Mouse (Mus musculus) heart, embryonic 12.5 days (tissue): Measurements from ENCODE around the gene Fus. TPM values are rescaled to one million over a fixed set of nuclear protein-coding genes. Genes with fewer than 3 reads are reported as not detected.
A peak's percentile ranks its signal among the peaks of the same experiment; 100 is the strongest.

Experiments used
- ATAC-seq: fragments of 200-750 bp; cut with Nextera tagmentation; 2 replicates; pipeline ENCODE4 v1.8.0; 2017; ENCODE audit warnings: moderate TSS enrichment, moderate library complexity; ENCODE audit not compliant: insufficient number of reproducible peaks, low FRiP score
- H3K27ac ChIP-seq: fragments of 300-500 bp; sonication (generic); 2 replicates; pipeline ENCODE4 v1.5.1; 2016; ENCODE audit warnings: mild to moderate bottlenecking, moderate library complexity; ENCODE audit not compliant: poor library complexity, severe bottlenecking
- H3K27me3 ChIP-seq: fragments of 300-500 bp; sonication (generic); replicated peaks from 2 replicates; pipeline ENCODE4 v1.6.1; 2016; ENCODE audit warnings: mild to moderate bottlenecking, moderate library complexity
- H3K36me3 ChIP-seq: fragments of 300-500 bp; sonication (generic); 2 replicates; pipeline ENCODE4 v1.6.1; 2016; ENCODE audit warnings: mild to moderate bottlenecking, moderate library complexity
- H3K4me1 ChIP-seq: fragments of 300-500 bp; sonication (generic); replicated peaks from 2 replicates; pipeline ENCODE4 v1.6.1; 2016; ENCODE audit warnings: mild to moderate bottlenecking
- H3K4me2 ChIP-seq: fragments of 300-500 bp; sonication (generic); 2 replicates; pipeline ENCODE4 v1.6.1; 2016; ENCODE audit warnings: mild to moderate bottlenecking, moderate library complexity
- H3K4me3 ChIP-seq: fragments of 300-500 bp; sonication (generic); 2 replicates; pipeline ENCODE4 v1.5.1; 2016; ENCODE audit warnings: mild to moderate bottlenecking
- H3K9ac ChIP-seq: fragments of 300-500 bp; sonication (generic); 2 replicates; pipeline ENCODE4 v1.6.1; 2016; ENCODE audit warnings: mild to moderate bottlenecking, moderate library complexity
- H3K9me3 ChIP-seq: fragments of 300-500 bp; sonication (generic); replicated peaks from 2 replicates; pipeline ENCODE4 v1.6.1; 2016; ENCODE audit warnings: mild to moderate bottlenecking, moderate library complexity
- WGBS: fragments of 180-500 bp; shearing (Covaris S2); methylation state at CpG from one replicate; pipeline ENCODE4 v1.1.7; 2016; 5-methylcytosine and 5-hydroxymethylcytosine counted together
- polyA plus RNA-seq: library from polyadenylated mRNA; unstranded; fragments of >200 nt; fragmentation: Nextera tagmentation; extraction: Ambion mirVana; gene quantifications from 2 replicates; pipeline ENCODE4 v1.2.1, GENCODE M21; 2016

The Fus gene
- polyA plus RNA-seq, 1 experiment from 2014 or later, result 335 TPM

DNA sequence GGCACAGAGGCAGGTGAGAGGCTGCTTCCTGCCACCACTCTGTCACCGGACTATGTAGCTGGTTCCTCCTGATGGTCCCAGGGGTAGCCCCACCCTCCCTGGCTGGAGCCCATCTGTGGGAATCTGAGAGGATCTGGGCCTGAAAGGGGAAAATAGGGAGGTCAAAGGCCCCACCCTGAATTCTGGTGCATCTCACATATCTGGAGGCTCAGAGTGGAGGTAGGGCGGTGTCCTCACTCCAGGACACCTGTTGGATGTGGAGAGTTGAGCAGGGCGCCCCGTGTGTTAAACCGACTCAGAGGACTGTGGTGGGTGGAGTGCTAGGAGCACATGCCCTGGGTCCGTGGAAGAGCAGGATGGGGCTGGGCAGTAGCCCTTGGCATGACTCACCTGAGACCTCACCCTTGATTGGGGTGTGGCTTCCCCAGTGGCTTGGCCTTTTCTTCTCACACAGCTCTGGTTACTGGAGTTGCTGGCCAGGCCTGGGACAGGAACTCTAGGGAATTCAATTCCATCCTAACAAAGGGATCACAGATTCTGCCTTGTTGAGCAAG lies 20.7 kb upstream of the Fus start, which contains the start of gene Prss36:
Gene Prss36, minus strand, starts transcription at position 256 of the 554 bp plus-strand sequence.
- Histone ChIP-seq H3K27ac (no peak within 1 kb of the TSS), H3K36me3 (no peaks in the 10 kb centered on the region), H3K4me3 (no peak within 1 kb of the TSS), H3K9ac (no peak within 1 kb of the TSS), H3K27me3 (peaks cover 42% of the 10 kb centered on the region), H3K4me2 (no peak within 1 kb of the TSS), H3K9me3 (no peaks in the 10 kb centered on the region), H3K4me1 (peaks cover 8% of the 10 kb centered on the region; the same call in 1 of the 2 replicates)
- no peak for ATAC-seq
- WGBS, result 71% methylated on average over 6 of the region's 6 CpGs

DNA sequence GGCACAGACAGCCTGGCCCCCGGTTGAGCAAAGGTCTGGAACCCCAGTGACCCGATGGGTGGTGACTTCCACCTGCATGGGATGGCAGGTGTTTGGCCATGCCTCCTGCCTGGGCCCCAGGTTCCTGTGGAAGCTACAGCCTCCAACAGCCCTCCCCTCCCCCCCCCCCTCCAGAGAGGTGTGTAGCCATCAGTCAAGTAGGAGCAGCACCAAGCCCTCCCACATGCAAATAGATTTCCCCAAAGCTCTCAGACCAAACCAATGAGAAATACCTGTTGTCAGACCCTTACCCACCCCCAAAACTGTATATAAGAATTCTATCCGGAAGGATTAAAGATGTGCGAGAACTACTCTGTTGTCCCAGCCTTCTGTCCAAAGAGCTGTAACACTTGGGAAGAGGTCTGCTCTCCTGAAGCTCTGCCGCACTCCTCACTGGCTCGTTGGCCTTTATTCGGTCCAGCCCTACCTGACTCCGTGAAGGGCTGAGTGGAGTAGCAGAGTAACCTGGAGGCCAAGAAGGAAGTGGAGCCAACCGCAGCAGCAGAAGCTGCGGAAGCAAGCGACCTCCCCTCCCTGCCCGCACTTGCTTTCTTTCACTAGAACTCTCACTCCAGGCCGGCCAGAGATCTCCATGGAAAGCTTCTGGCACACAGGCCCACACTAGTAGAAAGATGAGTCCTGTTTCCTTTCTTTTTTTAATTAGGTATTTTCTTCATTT lies 14.2 kb upstream of the Fus start:
- Histone ChIP-seq H3K27me3 (peaks cover 6% of the 10 kb centered on the region; the same call in 1 of the 2 replicates), H3K4me1 (no peaks in the 10 kb centered on the region), H3K36me3 (no peaks in the 10 kb centered on the region), H3K9me3 (no peaks in the 10 kb centered on the region), H3K9ac (no peak overlapping the region), H3K4me2 (no peak overlapping the region), H3K4me3 (no peak overlapping the region), H3K27ac (no peak overlapping the region)
- ATAC-seq, result no peak
- WGBS, result 27% methylated on average over 13 of the region's 13 CpGs

- no peak overlapping the region for H3K4me2 ChIP-seq
- no peak overlapping the region for H3K4me3 ChIP-seq
- no peak overlapping the region for H3K27ac ChIP-seq
- ATAC-seq, result no peak
- H3K36me3 ChIP-seq, result no peaks in the 10 kb centered on the region
- 54% methylated on average over 5 of the region's 5 CpGs for WGBS
- H3K4me1 ChIP-seq, result no peaks in the 10 kb centered on the region
- 0 out of 2 replicates have a peak, but pooled peaks cover 5% of the 10 kb centered on the region for H3K9me3 ChIP-seq
- H3K27me3 ChIP-seq, result 0 out of 2 replicates have a peak, but pooled peaks cover 3% of the 10 kb centered on the region
- H3K9ac ChIP-seq, result no peak overlapping the region
Observed at GRCm38 (mm10) chr7:127959364-127959763, 7.9 kb upstream of the Fus start.

GRCm38 (mm10) chr7:127966371-127966918 lies 812 bp upstream of the Fus start:
- ATAC-seq, result no peak
- Histone ChIP-seq H3K36me3 (peaks cover 21% of the 10 kb centered on the region), H3K27me3 (no peaks in the 10 kb centered on the region), H3K27ac (peak overlapping the region; percentile 97), H3K4me3 (peak overlapping the region; percentile 93), H3K4me1 (peaks cover 17% of the 10 kb centered on the region), H3K4me2 (peak overlapping the region; percentile 87), H3K9ac (peak overlapping the region; percentile 99), H3K9me3 (no peaks in the 10 kb centered on the region)
- 13% methylated on average over 10 of the region's 10 CpGs for WGBS

- peaks cover 20% of the 10 kb centered on the region for H3K4me1 ChIP-seq
- WGBS, result under 1% methylated on average over 28 of the region's 42 CpGs
- H3K27me3 ChIP-seq, result no peaks in the 10 kb centered on the region
- H3K9ac ChIP-seq, result peak overlapping the region; percentile 99
- H3K4me3 ChIP-seq, result peak overlapping the region; percentile 93
- H3K27ac ChIP-seq, result peak overlapping the region; percentile 97
- H3K36me3 ChIP-seq, result peaks cover 37% of the 10 kb centered on the region
- peak; percentile 63; the same call in 1 of the 2 replicates for ATAC-seq
- no peaks in the 10 kb centered on the region for H3K9me3 ChIP-seq
- H3K4me2 ChIP-seq, result peak overlapping the region; percentile 87
Observed at GRCm38 (mm10) chr7:127967922-127968828, 918 bp downstream of the Fus start.

DNA sequence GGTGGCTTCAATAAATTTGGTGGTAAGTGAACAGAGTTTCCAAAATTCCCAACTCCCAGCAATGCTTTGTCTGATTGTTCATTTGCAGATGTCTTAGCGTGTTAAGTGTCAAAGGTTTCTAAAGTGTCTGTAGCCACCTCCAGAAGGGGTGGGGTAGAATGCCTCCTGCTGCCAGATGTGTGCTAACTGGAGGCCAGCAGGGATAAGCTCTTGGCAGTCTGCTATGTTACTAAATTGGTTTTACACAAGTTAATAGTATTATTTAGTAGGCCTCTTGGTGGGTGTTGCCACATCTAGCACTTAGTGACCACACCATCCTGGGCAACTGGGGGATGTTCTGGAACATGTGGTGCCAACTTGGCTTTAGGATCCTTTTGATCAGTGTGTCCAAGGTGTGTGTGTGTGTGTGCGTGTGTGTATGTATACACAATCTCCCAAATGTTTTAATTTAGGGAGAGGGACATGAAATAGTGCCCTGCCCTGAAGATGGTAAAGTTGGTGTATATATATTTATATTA lies 7.2 kb downstream of the Fus start:
- WGBS, result 92% methylated on average over 2 of the region's 2 CpGs
- Histone ChIP-seq H3K4me1 (0 out of 2 replicates have a peak, but pooled peaks cover 8% of the 10 kb centered on the region), H3K27me3 (no peaks in the 10 kb centered on the region), H3K9ac (no peak overlapping the region), H3K9me3 (no peaks in the 10 kb centered on the region), H3K4me3 (no peak overlapping the region), H3K36me3 (peaks cover 93% of the 10 kb centered on the region), H3K4me2 (no peak overlapping the region), H3K27ac (no peak overlapping the region)
- ATAC-seq, result no peak

DNA sequence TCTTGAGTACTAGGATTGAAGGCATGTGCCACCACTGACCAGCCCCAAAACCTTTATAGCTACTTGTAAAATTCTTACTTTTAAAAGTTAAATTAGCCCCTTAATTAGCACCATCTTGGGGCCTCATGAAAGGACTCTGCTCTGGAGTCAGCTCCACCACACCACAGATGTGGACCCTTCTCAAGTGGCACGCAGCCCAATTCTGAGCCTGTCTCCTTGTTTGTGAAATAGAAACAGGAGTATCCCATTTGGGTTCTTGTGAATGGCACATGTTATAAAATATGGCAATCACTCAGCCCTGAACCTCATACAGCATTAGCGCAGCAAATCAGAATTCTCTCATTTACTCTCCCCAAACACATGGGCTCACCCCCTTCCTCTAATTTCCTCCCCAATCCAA lies 11.6 kb downstream of the Fus start:
- Histone ChIP-seq H3K9ac (no peak overlapping the region), H3K4me1 (no peaks in the 10 kb centered on the region), H3K27ac (no peak overlapping the region), H3K27me3 (no peaks in the 10 kb centered on the region), H3K36me3 (peaks cover 93% of the 10 kb centered on the region), H3K4me2 (no peak overlapping the region), H3K4me3 (no peak overlapping the region), H3K9me3 (no peaks in the 10 kb centered on the region)
- no peak for ATAC-seq
- 99% methylated on average over 2 of the region's 2 CpGs for WGBS

GRCm38 (mm10) chr7:127980606-127981005 lies 13.3 kb downstream of the Fus start:
- Histone ChIP-seq H3K4me1 (no peaks in the 10 kb centered on the region), H3K9me3 (no peaks in the 10 kb centered on the region), H3K9ac (no peak overlapping the region), H3K27me3 (no peaks in the 10 kb centered on the region), H3K36me3 (peaks cover 89% of the 10 kb centered on the region), H3K4me2 (no peak overlapping the region), H3K27ac (no peak overlapping the region), H3K4me3 (no peak overlapping the region)
- WGBS, result 90% methylated on average over 3 of the region's 3 CpGs
- ATAC-seq, result no peak

- Histone ChIP-seq H3K4me2 (no peak overlapping the region), H3K4me1 (peaks cover 13% of the 10 kb centered on the region), H3K36me3 (peaks cover 57% of the 10 kb centered on the region), H3K27me3 (no peaks in the 10 kb centered on the region), H3K27ac (no peak overlapping the region), H3K9me3 (no peaks in the 10 kb centered on the region), H3K9ac (no peak overlapping the region), H3K4me3 (no peak overlapping the region)
- WGBS, result 96% methylated on average over 1 of the region's 1 CpGs
- no peak for ATAC-seq
Observed at GRCm38 (mm10) chr7:127988904-127989303, 21.6 kb downstream of the Fus start.

DNA sequence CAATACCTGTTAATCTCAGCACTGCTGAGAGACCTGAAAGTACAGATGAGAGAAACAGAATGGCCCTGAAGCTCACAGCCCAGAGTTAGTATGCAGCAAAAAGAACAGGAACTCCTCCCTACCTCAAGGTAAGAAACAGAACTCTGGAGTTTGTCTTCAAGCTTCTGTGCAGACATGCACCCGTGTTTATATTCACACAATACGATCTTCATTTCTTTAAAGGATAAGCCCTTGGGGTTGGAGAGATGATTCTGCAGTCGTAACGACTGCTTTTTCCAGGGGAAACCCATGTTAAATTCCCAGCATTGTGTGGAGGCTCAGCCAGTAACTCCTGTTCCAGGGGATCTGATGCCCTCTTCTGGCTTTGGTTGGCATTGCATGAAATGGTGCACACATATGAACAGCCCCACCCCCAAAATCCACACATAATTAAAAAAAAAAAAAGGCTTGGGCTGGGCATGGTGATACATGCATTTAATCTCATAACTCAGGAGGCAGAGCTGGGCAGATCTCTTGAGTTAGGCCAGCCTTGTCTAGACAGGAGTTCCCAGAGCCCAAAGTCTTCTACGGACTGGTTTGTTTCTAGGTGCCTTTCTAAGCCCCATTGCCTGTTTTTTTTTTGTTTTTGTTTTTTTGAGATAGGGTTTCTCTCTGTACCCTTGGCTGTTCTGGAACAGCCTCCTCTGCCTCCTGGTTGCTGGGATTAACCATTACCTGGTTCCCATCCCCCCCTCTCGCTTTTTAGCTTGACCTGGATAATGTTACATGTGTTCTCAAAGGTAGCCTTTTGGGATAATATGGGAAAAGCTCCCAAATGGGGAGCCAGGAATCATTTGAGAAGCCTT lies 24.6 kb downstream of the Fus start:
- Histone ChIP-seq H3K27me3 (no peaks in the 10 kb centered on the region), H3K9me3 (no peaks in the 10 kb centered on the region), H3K4me3 (no peak overlapping the region), H3K27ac (no peak overlapping the region), H3K4me1 (peaks cover 13% of the 10 kb centered on the region), H3K4me2 (no peak overlapping the region), H3K36me3 (peaks cover 33% of the 10 kb centered on the region), H3K9ac (no peak overlapping the region)
- 51% methylated on average over 6 of the region's 6 CpGs for WGBS
- ATAC-seq, result peak; percentile 43; the same call in 1 of the 2 replicates
